Mouse (Mus musculus) lung, embryonic 14.5 days (tissue): ENCODE results near the gene Slc25a5. TPM values are rescaled to one million over a fixed set of nuclear protein-coding genes. Genes with fewer than 3 reads are reported as not detected.

Experiments used
- ATAC-seq: fragments of 200-750 bp; cut with Nextera tagmentation; 2 replicates; pipeline ENCODE4 v1.8.0; 2017; ENCODE audit warnings: mild to moderate bottlenecking, moderate TSS enrichment, moderate library complexity; ENCODE audit not compliant: insufficient read depth
- DNase-seq: peaks from one replicate; pipeline ENCODE4 v3.0.0-alpha.2; 2015
- H3K27ac ChIP-seq: fragments of 300-500 bp; sonication (generic); 2 replicates; pipeline ENCODE4 v1.5.1; 2014; ENCODE audit warnings: low read depth, mild to moderate bottlenecking, moderate library complexity
- H3K27me3 ChIP-seq: fragments of 300-500 bp; sonication (generic); 2 replicates; pipeline ENCODE4 v1.6.1; 2014; ENCODE audit warnings: low read length, control low read depth; ENCODE audit not compliant: insufficient read depth
- H3K36me3 ChIP-seq: fragments of 300-500 bp; sonication (generic); 2 replicates; pipeline ENCODE4 v1.6.1; 2014; ENCODE audit warnings: control low read depth; ENCODE audit not compliant: insufficient read depth
- H3K4me1 ChIP-seq: fragments of 300-500 bp; sonication (generic); 2 replicates; pipeline ENCODE4 v1.6.1; 2014; ENCODE audit warnings: antibody characterized with exemption, control low read depth; ENCODE audit not compliant: insufficient read depth
- H3K4me2 ChIP-seq: fragments of 300-500 bp; sonication (generic); 2 replicates; pipeline ENCODE4 v1.6.1; 2014; ENCODE audit warnings: mild to moderate bottlenecking
- H3K4me3 ChIP-seq: fragments of 300-500 bp; sonication (generic); 2 replicates; pipeline ENCODE4 v1.5.1; 2014; ENCODE audit warnings: low read depth, low read length
- H3K9ac ChIP-seq: fragments of 300-500 bp; sonication (generic); 2 replicates; pipeline ENCODE4 v1.6.1; 2014
- H3K9me3 ChIP-seq: fragments of 300-500 bp; sonication (generic); 2 replicates; pipeline ENCODE4 v1.6.1; 2016; ENCODE audit warnings: low read depth, low read length, control low read depth
- CTCF ChIP-seq: IDR thresholded peaks from 2 replicates; pipeline ENCODE4 v1.5.1; 2016; ENCODE audit warnings: antibody characterized with exemption, low read depth
- WGBS: fragments of 180-500 bp; shearing (Covaris S2); extraction: QIAGEN DNeasy Blood & Tissue Kit; methylation state at CpG from one replicate; pipeline ENCODE4 v1.1.7; 2014; 5-methylcytosine and 5-hydroxymethylcytosine counted together
- polyA plus RNA-seq: library from polyadenylated mRNA; unstranded; fragments of >200 nt; fragmentation: Nextera tagmentation; extraction: Ambion mirVana; gene quantifications from 2 replicates; pipeline ENCODE4 v1.2.1, GENCODE M21; 2014

Gene Slc25a5
- polyA plus RNA-seq, 1 experiment from 2014 or later: 690 TPM

DNA sequence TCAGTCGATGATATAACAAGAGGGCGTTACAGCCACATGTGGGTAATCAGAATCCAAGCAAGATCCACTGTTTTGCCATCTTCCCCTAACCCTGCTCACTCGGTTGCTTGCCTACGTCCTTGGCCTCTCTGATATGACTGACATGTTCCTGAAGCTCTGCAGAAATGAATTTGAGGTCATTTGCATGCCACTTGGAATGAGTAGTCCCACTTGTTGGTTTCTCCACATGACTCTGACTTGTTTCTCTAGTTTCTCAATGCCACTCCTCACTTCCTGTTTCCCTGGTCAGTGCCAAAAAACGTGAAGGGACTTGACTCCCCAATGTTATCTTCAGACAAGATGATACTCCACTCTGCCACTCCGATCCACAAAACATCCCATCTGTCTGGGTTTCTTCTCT is 36.9 kb upstream of the Slc25a5 start:
- H3K9me3 ChIP-seq: no peaks in the 10 kb centered on the region
- H3K4me2 ChIP-seq: no peak overlapping the region
- ATAC-seq (no peak), DNase-seq (no peak)
- no peak overlapping the region for H3K4me3 ChIP-seq
- no peak overlapping the region for H3K9ac ChIP-seq
- no peak overlapping the region for H3K27ac ChIP-seq
- no peak for TF ChIP-seq CTCF
- no peaks in the 10 kb centered on the region for H3K27me3 ChIP-seq
- 60% methylated on average over 6 of the region's 6 CpGs for WGBS
- no peaks in the 10 kb centered on the region for H3K4me1 ChIP-seq
- no peaks in the 10 kb centered on the region for H3K36me3 ChIP-seq

DNA sequence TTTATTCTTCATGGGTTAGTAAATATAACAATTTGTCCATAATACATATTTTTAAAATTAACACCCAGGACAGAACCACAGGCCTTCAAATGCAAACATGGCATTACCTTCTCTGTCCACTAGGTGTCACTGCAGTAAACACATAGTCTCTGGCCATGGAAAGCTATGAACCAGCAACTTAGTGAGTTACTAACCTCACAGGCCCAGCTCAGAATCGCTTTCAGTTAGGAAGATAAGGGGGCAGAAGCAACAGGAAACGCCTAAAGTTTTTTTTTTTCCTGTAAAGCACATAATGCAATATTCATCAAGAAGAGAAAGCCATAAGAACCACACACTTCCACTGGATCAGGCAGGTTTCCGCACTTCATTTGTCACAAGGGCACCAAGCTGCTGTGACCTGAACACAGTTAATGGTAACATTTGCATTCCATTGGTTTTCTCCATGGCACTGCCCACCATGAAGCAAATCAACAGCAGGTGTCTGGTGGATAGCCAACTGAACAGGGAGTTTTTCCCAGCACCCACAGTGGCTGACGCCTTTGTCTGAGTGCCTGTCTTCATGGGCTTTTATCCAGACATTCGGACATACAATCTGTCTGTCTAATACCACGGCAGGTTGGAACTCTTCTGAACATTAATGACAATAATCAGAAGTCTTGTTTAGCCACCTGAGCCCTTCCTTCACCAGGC is 34.4 kb upstream of the Slc25a5 start:
- H3K4me1 ChIP-seq: no peaks in the 10 kb centered on the region
- no peak overlapping the region for H3K4me3 ChIP-seq
- peak; percentile 80 for TF ChIP-seq CTCF
- no peak overlapping the region for H3K9ac ChIP-seq
- H3K9me3 ChIP-seq: no peaks in the 10 kb centered on the region
- ATAC-seq (no peak), DNase-seq (peak; percentile 81)
- 63% methylated on average over 6 of the region's 6 CpGs for WGBS
- H3K27me3 ChIP-seq: no peaks in the 10 kb centered on the region
- no peaks in the 10 kb centered on the region for H3K36me3 ChIP-seq
- H3K27ac ChIP-seq: no peak overlapping the region
- H3K4me2 ChIP-seq: no peak overlapping the region

DNA sequence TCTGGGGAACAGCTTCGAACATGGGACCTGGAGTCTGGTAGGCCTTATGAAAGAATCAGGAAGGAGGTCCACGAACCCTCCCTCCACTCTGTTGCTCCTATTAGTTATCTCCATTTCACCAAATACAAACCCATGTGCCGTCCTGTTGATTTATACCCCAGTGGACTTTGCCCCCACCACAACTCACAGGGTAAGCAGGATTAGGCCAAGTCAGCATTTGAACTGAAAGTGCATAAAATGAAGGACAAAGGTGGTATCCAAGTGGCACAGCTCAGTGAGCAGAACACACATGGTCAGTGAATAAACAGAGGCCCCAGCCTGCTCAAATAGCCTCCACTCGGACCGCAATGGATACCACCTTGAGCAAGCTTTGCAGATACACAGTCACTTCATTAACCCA is 33.2 kb upstream of the Slc25a5 start:
- WGBS: 70% methylated on average over 5 of the region's 5 CpGs
- H3K36me3 ChIP-seq: no peaks in the 10 kb centered on the region
- no peak overlapping the region for H3K9ac ChIP-seq
- H3K9me3 ChIP-seq: no peaks in the 10 kb centered on the region
- H3K4me2 ChIP-seq: no peak overlapping the region
- H3K27me3 ChIP-seq: no peaks in the 10 kb centered on the region
- no peak for ATAC-seq
- DNase-seq: no peak
- no peak overlapping the region for H3K4me3 ChIP-seq
- H3K27ac ChIP-seq: no peak overlapping the region
- no peak for TF ChIP-seq CTCF
- H3K4me1 ChIP-seq: no peaks in the 10 kb centered on the region

- no peak overlapping the region for H3K27ac ChIP-seq
- no peaks in the 10 kb centered on the region for H3K9me3 ChIP-seq
- no peak overlapping the region for H3K4me3 ChIP-seq
- H3K27me3 ChIP-seq: no peaks in the 10 kb centered on the region
- H3K36me3 ChIP-seq: no peaks in the 10 kb centered on the region
- no peak for ATAC-seq
- 53% methylated on average over 4 of the region's 4 CpGs for WGBS
- H3K4me1 ChIP-seq: no peaks in the 10 kb centered on the region
- no peak overlapping the region for H3K4me2 ChIP-seq
- no peak for TF ChIP-seq CTCF
- no peak overlapping the region for H3K9ac ChIP-seq
- DNase-seq: peak; percentile 7
Observed at GRCm38 (mm10) chrX:36762894-36763293, 32.6 kb upstream of the Slc25a5 start.

DNA sequence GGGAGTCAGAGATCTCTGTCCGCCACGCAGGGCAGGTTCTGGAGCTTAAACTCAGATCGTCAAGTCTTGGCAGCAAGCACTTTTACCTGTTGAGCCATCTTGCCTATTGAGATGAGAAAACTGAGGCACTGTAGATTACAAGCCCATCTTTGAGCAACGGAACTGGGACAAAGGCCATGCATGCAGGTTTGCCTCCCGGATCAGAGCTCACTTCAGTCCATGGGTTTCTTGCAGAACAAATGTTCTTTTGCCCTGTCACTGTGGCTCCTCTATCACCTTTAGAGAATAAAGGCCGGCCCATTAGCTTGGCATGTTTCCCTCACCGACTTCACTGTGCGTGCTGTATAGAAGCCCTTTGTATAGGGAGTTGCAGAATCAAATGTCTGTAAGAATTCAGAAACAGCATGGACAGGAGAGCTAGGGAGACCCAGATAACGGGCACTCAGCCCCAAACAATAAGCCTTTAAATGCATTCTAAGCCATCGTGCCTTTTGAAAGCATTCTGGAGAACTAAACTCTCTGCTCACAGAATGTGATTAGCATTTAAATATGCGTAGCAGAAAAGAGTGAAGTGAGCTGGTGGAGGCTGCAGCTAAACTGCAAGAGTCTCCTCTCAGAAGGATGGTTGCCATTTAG is 32.0 kb upstream of the Slc25a5 start:
- H3K27ac ChIP-seq: no peak overlapping the region
- TF ChIP-seq CTCF: no peak
- no peak overlapping the region for H3K9ac ChIP-seq
- no peaks in the 10 kb centered on the region for H3K4me1 ChIP-seq
- H3K27me3 ChIP-seq: no peaks in the 10 kb centered on the region
- H3K4me3 ChIP-seq: no peak overlapping the region
- no peaks in the 10 kb centered on the region for H3K36me3 ChIP-seq
- no peak for ATAC-seq
- no peaks in the 10 kb centered on the region for H3K9me3 ChIP-seq
- H3K4me2 ChIP-seq: no peak overlapping the region
- DNase-seq: no peak
- WGBS: 50% methylated on average over 11 of the region's 11 CpGs

GRCm38 (mm10) chrX:36763934-36764317 is 31.5 kb upstream of the Slc25a5 start:
- Histone ChIP-seq H3K36me3 (no peaks in the 10 kb centered on the region), H3K4me2 (no peak overlapping the region), H3K9ac (no peak overlapping the region), H3K9me3 (no peaks in the 10 kb centered on the region), H3K4me1 (no peaks in the 10 kb centered on the region), H3K27ac (no peak overlapping the region), H3K4me3 (no peak overlapping the region), H3K27me3 (no peaks in the 10 kb centered on the region)
- ATAC-seq (no peak), DNase-seq (peak; percentile 24)
- TF ChIP-seq CTCF: no peak
- 37% methylated on average over 2 of the region's 2 CpGs for WGBS

DNA sequence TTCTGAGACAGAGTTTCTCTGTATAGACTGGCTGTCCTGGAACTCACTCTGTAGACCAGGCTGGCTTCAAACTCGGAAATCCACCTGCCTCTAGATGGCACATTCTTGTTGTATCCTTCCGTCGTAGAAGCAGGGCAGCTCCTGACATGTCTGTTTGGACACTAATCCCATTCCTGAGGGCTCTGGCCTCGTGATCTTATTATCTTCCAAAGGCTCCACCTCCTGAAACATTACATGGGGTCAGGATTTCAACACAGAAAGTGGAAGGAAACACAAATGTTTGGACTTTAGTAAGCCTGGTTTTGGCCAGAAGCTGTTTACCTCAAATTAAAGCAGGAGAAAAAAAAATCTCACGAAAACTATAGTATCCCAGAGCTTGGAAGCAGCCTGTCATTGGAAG is 28.1 kb upstream of the Slc25a5 start:
- WGBS: 60% methylated on average over 5 of the region's 5 CpGs
- no peak overlapping the region for H3K9ac ChIP-seq
- H3K36me3 ChIP-seq: no peaks in the 10 kb centered on the region
- no peak overlapping the region for H3K4me3 ChIP-seq
- no peaks in the 10 kb centered on the region for H3K9me3 ChIP-seq
- no peaks in the 10 kb centered on the region for H3K27me3 ChIP-seq
- no peaks in the 10 kb centered on the region for H3K4me1 ChIP-seq
- DNase-seq: no peak
- H3K27ac ChIP-seq: no peak overlapping the region
- ATAC-seq: no peak
- H3K4me2 ChIP-seq: no peak overlapping the region
- TF ChIP-seq CTCF: no peak
